Mouse (Mus musculus) limb, embryonic 14.5 days (tissue): ENCODE data around the gene Trim44. TPM values are rescaled to one million over a fixed set of nuclear protein-coding genes. Genes with fewer than 3 reads are reported as not detected.

Experiments
- ATAC-seq: fragments of 200-750 bp; cut with Nextera tagmentation; 2 replicates; pipeline ENCODE4 v1.8.0; 2017; ENCODE audit warnings: low read depth, moderate number of reproducible peaks, moderate TSS enrichment; ENCODE audit not compliant: low FRiP score
- DNase-seq: peaks from one replicate; pipeline ENCODE4 v3.0.0-alpha.2; 2015; ENCODE audit warnings: low spot score
- H3K27ac ChIP-seq: fragments of 300-500 bp; sonication (generic); replicated peaks from 2 replicates; pipeline ENCODE4 v1.5.1; 2014; ENCODE audit warnings: low read depth, mild to moderate bottlenecking, low read length, moderate library complexity, mixed read lengths
- H3K27me3 ChIP-seq: fragments of 300-500 bp; sonication (generic); 2 replicates; pipeline ENCODE4 v1.6.1; 2014; ENCODE audit warnings: low read length, mixed read lengths; ENCODE audit not compliant: control insufficient read depth, insufficient read depth
- H3K36me3 ChIP-seq: fragments of 300-500 bp; sonication (generic); 2 replicates; pipeline ENCODE4 v1.6.1; 2014; ENCODE audit warnings: mild to moderate bottlenecking, low read length, moderate library complexity, mixed read lengths; ENCODE audit not compliant: control insufficient read depth, insufficient read depth
- H3K4me1 ChIP-seq: fragments of 300-500 bp; sonication (generic); 2 replicates; pipeline ENCODE4 v1.6.1; 2014; ENCODE audit warnings: antibody characterized with exemption, low read length, mixed read lengths; ENCODE audit not compliant: control insufficient read depth, insufficient read depth
- H3K4me2 ChIP-seq: fragments of 300-500 bp; sonication (generic); replicated peaks from 2 replicates; pipeline ENCODE4 v1.6.1; 2014; ENCODE audit warnings: low read depth, mild to moderate bottlenecking, low read length, moderate library complexity; ENCODE audit not compliant: severe bottlenecking
- H3K4me3 ChIP-seq: fragments of 300-500 bp; sonication (generic); replicated peaks from 2 replicates; pipeline ENCODE4 v1.5.1; 2014; ENCODE audit warnings: low read length
- H3K9ac ChIP-seq: fragments of 300-500 bp; sonication (generic); 2 replicates; pipeline ENCODE4 v1.6.1; 2014; ENCODE audit warnings: mild to moderate bottlenecking, low read depth, low read length, moderate library complexity; ENCODE audit not compliant: severe bottlenecking
- H3K9me3 ChIP-seq: fragments of 300-500 bp; sonication (generic); 2 replicates; pipeline ENCODE4 v1.6.1; 2016; ENCODE audit warnings: low read length; ENCODE audit not compliant: control insufficient read depth
- POLR2A ChIP-seq: fragments of 200-500 bp; IDR thresholded peaks from 2 replicates; pipeline ENCODE4 v1.8.0; 2012; ENCODE audit warnings: inconsistent platforms, mild to moderate bottlenecking, moderate library complexity, borderline replicate concordance; ENCODE audit not compliant: insufficient read depth, insufficient read length; ENCODE audit errors: extremely low read depth
- WGBS: fragments of 180-500 bp; shearing (Covaris S2); extraction: QIAGEN DNeasy Blood & Tissue Kit; methylation state at CpG from one replicate; pipeline ENCODE4 v1.1.7; 2014; 5-methylcytosine and 5-hydroxymethylcytosine counted together
- polyA plus RNA-seq, 2 experiments: library from polyadenylated mRNA; depleted of rRNA in 1 of 2; stranded (reverse) in 1 of 2; unstranded in 1 of 2; fragments of >200 nt; fragmentation: Nextera tagmentation in 1 of 2; extraction: Ambion mirVana in 1 of 2; gene quantifications; 2 replicates each; pipeline versions ENCODE4 v1.2.1 to v1.2.3; 2012 to 2014

Gene Trim44
- polyA plus RNA-seq, 2 experiments: 36.4 to 69.7 TPM

GRCm38 (mm10) chr2:102426434-102426833 lies 18.8 kb upstream of the Trim44 start:
- Histone ChIP-seq H3K9ac (no peak overlapping the region), H3K36me3 (no peaks in the 10 kb centered on the region), H3K4me3 (no peak overlapping the region), H3K4me2 (no peak overlapping the region), H3K27me3 (no peaks in the 10 kb centered on the region), H3K27ac (no peak overlapping the region), H3K9me3 (no peaks in the 10 kb centered on the region), H3K4me1 (no peaks in the 10 kb centered on the region)
- WGBS: 27% methylated on average over 3 of the region's 3 CpGs
- no peak for DNase-seq
- no peak for ATAC-seq
- no peak for TF ChIP-seq POLR2A

- peak; percentile 54 for DNase-seq
- Histone ChIP-seq H3K36me3 (no peaks in the 10 kb centered on the region), H3K9me3 (no peaks in the 10 kb centered on the region), H3K4me3 (no peak overlapping the region), H3K27me3 (no peaks in the 10 kb centered on the region), H3K4me2 (no peak overlapping the region), H3K27ac (no peak overlapping the region), H3K4me1 (no peaks in the 10 kb centered on the region), H3K9ac (no peak overlapping the region)
- no peak for ATAC-seq
- TF ChIP-seq POLR2A: no peak
- WGBS: 76% methylated on average over 14 of the region's 14 CpGs
Observed at GRCm38 (mm10) chr2:102416149-102416743, 8.6 kb upstream of the Trim44 start.

GRCm38 (mm10) chr2:102412738-102413137 lies 5.1 kb upstream of the Trim44 start:
- no peak for ATAC-seq
- 85% methylated on average over 2 of the region's 2 CpGs for WGBS
- DNase-seq: no peak

GRCm38 (mm10) chr2:102410615-102411014 lies 3.0 kb upstream of the Trim44 start:
- Histone ChIP-seq H3K27ac (no peak overlapping the region), H3K27me3 (no peaks in the 10 kb centered on the region), H3K4me3 (no peak overlapping the region), H3K4me1 (peaks cover 10% of the 10 kb centered on the region; the same call in 1 of the 2 replicates), H3K4me2 (no peak overlapping the region), H3K9ac (no peak overlapping the region), H3K9me3 (no peaks in the 10 kb centered on the region), H3K36me3 (no peaks in the 10 kb centered on the region)
- peak; percentile 18 for DNase-seq
- no peak for ATAC-seq
- TF ChIP-seq POLR2A: no peak
- 74% methylated on average over 4 of the region's 4 CpGs for WGBS

More at GRCm38 (mm10) chr2:102412738-102413137, 5.1 kb upstream of the Trim44 start:
- Histone ChIP-seq H3K36me3 (no peaks in the 10 kb centered on the region), H3K9ac (no peak overlapping the region), H3K4me3 (no peak overlapping the region), H3K4me1 (peaks cover 5% of the 10 kb centered on the region; the same call in 1 of the 2 replicates), H3K9me3 (no peaks in the 10 kb centered on the region), H3K4me2 (no peak overlapping the region), H3K27me3 (no peaks in the 10 kb centered on the region), H3K27ac (no peak overlapping the region)
- TF ChIP-seq POLR2A: no peak

GRCm38 (mm10) chr2:102409741-102410140 lies 2.1 kb upstream of the Trim44 start:
- no peak overlapping the region for H3K27ac ChIP-seq
- H3K27me3 ChIP-seq: no peaks in the 10 kb centered on the region
- no peak overlapping the region for H3K4me2 ChIP-seq
- 90% methylated on average over 3 of the region's 3 CpGs for WGBS
- H3K9ac ChIP-seq: no peak overlapping the region
- peaks cover 10% of the 10 kb centered on the region; the same call in 1 of the 2 replicates for H3K4me1 ChIP-seq
- no peak for DNase-seq
- H3K36me3 ChIP-seq: no peaks in the 10 kb centered on the region
- no peak overlapping the region for H3K4me3 ChIP-seq
- H3K9me3 ChIP-seq: no peaks in the 10 kb centered on the region
- no peak for TF ChIP-seq POLR2A
- ATAC-seq: no peak
